Mouse (Mus musculus) spleen, postnatal 0 days (tissue): ENCODE results near the gene Noc4l. TPM values are rescaled to one million over a fixed set of nuclear protein-coding genes. Genes with fewer than 3 reads are reported as not detected.

Experiments
- polyA plus RNA-seq: library from polyadenylated mRNA; unstranded; fragments of >200 nt; fragmentation: Nextera tagmentation; extraction: Ambion mirVana; gene quantifications from 2 replicates; pipeline ENCODE4 v1.2.1, GENCODE M21; 2015

The Noc4l gene
- 37.7 and 38.0 TPM in 2 replicates for polyA plus RNA-seq

DNA sequence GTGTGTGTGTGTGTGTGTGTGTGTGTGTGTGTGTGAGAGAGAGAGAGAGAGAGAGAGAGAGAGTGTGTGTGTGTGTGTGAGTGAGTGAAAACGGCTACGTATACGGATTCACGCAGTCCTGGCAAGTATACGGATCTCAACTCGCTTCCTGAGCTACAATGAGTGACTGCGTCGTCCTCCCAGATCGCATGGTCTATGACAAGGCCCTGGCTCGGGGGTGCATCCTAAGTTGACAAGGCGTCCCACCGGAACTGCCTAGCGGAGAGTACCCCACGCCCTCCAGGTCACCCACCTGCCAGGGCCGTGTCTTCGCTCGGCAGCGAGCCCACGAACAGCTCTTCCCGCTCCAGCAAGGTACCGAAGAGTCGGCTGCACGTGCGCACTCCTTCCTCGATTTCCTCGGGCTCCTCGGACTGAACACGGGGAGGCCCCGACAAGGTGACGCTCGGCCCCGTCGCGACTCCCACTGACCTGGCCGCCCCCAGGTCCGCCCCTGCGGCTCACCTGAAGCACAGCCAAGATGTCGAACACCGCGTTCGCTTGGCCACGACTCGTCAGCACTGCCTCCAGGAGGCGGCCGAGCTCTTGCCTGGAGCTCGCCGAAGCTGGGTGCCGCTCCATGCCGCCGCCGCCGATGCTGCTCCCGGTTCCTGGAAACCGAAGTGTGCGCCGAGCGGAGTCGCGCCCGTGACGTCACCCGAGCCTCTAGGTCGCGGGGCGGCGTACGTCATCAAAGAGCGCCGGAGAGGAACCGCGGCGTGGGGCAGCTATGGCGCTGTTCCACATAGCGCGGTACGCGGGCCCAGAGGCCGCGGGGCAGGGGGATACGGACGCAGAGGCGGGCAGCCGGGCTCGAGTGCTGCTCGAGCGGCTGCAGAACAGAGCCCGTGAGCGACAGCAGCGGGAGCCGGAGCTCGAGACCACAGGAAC lies at the start of gene Noc4l, which contains the start of gene Ddx51:
Noc4l (minus strand) TSS at position 699 of the 930 bp plus-strand sequence.
Ddx51 (plus strand) TSS at position 733 of the 930 bp plus-strand sequence.

Other genes with a start within 250 kb of the Noc4l start
- gene Fbrsl1, start 204.9 kb downstream of the Noc4l start, polyA plus RNA-seq, result 6.9 and 7.5 TPM in 2 replicates
- gene Galnt9, start 109.1 kb downstream of the Noc4l start, polyA plus RNA-seq, result 0.18 and 0.57 TPM in 2 replicates
- gene Ddx51, start within 50 bp of the Noc4l start, polyA plus RNA-seq, result 9.2 and 11.8 TPM in 2 replicates
- gene Ep400, start 117.3 kb upstream of the Noc4l start, polyA plus RNA-seq, result 22.3 and 24.0 TPM in 2 replicates
- 30.7 and 31.3 TPM in 2 replicates for gene Pus1, start 127.2 kb upstream of the Noc4l start, polyA plus RNA-seq
- 11.9 and 12.3 TPM in 2 replicates for gene Ulk1, start 156.7 kb upstream of the Noc4l start, polyA plus RNA-seq
- gene Hscb, start 186.4 kb upstream of the Noc4l start, polyA plus RNA-seq, result 104 and 105 TPM in 2 replicates
- gene Chek2, start 186.6 kb upstream of the Noc4l start, polyA plus RNA-seq, result 43.7 and 49.6 TPM in 2 replicates
- gene Ttc28, start 226.4 kb upstream of the Noc4l start, polyA plus RNA-seq, result 3.2 and 4.5 TPM in 2 replicates